Mouse (Mus musculus) cerebellum, adult 2 months (tissue): ENCODE data around the gene Dnajb2.
A peak's percentile ranks its signal among the peaks of the same experiment; 100 is the strongest.

Source experiments
- CTCF ChIP-seq: fragments of 200-500 bp; IDR thresholded peaks from 2 replicates; pipeline ENCODE4 v1.5.1; 2011; ENCODE audit warnings: low read depth, mild to moderate bottlenecking, control low read depth, low read length, moderate library complexity, borderline replicate concordance; ENCODE audit not compliant: insufficient read depth
- POLR2A ChIP-seq: fragments of 200-500 bp; IDR thresholded peaks from 2 replicates; pipeline ENCODE4 v1.6.1; 2011; ENCODE audit warnings: low read length, control low read depth, borderline replicate concordance; ENCODE audit not compliant: insufficient read depth

DNA sequence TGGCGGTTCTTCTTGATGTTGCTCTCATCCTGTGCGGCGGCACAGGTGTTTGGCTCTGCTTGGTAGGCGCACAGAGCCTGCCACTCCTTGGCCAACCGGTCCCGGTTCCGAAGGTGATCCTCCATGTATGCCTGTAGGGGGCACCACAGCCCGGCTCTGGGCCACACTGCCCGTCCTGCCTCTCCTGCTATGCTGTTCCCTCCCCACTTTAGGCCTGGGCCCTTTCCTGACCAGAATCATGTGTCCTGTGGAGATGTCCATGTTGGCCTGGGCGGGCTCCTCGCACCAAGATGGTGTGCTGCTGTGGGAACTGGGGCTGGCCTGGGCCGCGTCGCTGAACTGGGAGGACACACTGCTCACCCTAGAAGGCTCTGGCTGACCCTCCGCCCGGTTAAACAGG lies 16.8 kb downstream of the Dnajb2 start:
- TF ChIP-seq CTCF (peak; percentile 22; the same call in 1 of the 2 replicates), POLR2A (no peak)
